Mouse (Mus musculus): Measurements from ENCODE around the gene Krtap5-2. TPM values are rescaled to one million over a fixed set of nuclear protein-coding genes. Genes with fewer than 3 reads are reported as not detected.

Gene Krtap5-2
- polyA plus RNA-seq (2021; fragmentation: Nextera tagmentation): not detected in 2 replicates
- long read RNA-seq, experiment 1: 0 reads
- long read RNA-seq, experiment 2: 0 reads

DNA sequence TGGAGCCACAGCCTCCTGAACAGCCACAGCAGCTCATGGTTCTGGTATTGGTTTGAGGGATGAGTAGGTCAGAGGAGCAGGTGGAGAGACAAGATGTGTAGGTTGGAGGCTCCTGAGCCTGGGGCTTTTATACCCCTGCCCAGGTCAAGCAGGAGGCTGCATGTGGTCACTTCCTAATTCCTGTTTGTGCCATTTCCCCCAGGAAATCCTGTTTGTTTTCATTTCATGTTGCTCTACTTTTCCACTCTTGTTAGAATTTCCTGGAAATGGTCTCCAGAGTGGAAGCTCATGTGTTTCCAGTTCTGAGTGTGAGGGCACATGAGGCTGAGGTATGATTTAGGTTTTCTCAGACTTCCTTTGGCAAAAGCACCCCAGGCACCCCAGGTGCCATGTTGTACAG, at the start of gene Krtap5-2:
Krtap5-2 (minus strand) TSS at position 101 of the 400 bp plus-strand sequence.

DNA sequence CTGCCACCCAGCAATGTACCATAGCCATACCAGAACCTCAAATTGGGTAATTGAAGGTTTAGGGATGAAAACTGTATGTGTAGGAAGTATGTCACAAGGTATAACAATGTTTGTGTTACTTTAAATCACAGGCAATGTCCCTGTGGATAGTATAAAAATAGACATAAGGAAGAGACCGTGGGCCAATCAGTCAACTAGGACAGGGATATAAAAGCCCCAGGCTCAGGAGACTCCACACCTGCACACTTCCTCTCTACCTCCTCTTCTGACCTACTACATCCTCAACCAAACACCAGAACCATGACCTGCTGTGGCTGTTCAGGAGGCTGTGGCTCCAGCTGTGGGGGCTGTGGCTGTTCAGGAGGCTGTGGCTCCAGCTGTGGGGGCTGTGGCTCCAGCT, 35.8 kb upstream of the Krtap5-2 start, which contains the start of gene Gm7579:
Gm7579 (plus strand) TSS at position 301 of the 400 bp plus-strand sequence.

DNA sequence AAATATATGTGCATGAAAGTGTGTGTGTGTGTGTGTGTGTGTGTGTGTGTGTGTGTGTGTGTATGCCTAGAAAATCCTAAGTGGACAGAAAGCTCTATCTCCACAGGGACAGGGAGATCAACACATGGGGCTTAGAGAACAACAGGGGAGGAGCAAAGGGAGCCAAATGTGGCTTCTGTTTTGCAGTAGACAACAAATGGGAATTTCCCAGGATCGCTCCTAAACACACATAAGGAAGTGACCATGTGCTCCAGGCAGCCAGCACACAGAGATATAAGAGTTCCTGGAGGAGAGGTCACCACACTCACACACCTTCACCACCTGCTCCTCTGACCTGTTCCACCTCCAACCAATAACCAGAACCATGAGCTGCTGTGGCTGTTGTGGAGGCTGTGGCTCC, 25.3 kb upstream of the Krtap5-2 start, which contains the start of gene Krtap5-3:
Krtap5-3 (plus strand) TSS at position 301 of the 400 bp plus-strand sequence.

DNA sequence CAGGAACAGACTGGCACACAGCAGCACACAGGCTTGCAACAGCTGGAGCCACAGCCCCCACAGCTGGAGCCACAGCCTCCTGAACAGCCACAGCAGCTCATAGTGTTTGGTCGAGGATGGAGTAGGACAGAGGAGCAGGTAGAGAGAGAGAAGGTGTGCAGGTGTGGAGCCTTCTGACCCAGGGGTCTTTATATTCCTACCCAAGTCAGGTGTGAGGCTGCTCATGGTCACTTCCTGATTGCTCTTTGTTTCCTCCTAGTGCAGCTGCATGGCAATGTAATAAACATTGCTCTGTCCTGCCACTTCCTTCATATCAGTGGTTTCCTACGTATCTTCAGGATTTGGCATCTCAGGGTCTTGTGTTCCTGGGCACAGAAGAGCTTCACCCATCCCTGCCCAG, 14.5 kb upstream of the Krtap5-2 start, which contains the start of gene Gm10153:
Gm10153 (minus strand) TSS at position 101 of the 400 bp plus-strand sequence.

DNA sequence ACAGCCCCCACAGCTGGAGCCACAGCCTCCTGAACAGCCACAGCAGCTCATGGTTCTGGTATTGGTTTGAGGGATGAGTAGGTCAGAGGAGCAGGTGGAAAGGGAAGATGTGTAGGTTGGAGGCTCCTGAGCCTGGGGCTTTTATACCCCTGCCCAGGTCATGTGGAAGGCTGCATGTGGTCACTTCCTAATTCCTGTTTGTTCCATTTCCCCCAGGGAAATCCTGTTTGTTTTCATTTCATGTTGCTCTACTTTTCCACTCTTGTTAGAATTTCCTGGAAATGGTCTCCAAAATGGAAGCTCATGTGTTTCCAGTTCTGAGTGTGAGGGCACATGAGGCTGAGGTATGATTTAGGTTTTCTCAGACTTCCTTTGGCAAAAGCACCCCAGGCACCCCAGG, 10.2 kb downstream of the Krtap5-2 start, which contains the start of gene Gm4553:
Gm4553 (minus strand) TSS at position 101 of the 400 bp plus-strand sequence.

DNA sequence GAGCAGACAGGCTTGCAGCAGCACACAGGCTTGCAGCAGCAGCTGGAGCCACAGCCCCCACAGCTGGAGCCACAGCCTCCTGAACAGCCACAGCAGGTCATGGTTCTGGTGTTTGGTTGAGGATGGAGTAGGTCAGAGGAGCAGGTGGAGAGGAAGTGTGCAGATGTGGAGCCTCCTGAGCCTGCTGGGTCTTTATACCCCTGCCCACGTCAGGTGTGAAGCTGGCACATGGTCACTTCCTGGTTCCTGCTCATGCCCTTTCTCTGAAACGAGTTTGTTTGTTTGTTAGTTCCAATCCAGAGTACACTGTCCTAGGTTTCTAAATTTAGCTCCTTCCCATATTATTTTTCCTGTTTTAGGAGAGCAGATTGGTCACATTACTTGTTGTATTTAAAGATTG, 18.8 kb downstream of the Krtap5-2 start, which contains the start of gene Gm29735:
Gm29735 (minus strand) TSS at position 101 of the 400 bp plus-strand sequence.

DNA sequence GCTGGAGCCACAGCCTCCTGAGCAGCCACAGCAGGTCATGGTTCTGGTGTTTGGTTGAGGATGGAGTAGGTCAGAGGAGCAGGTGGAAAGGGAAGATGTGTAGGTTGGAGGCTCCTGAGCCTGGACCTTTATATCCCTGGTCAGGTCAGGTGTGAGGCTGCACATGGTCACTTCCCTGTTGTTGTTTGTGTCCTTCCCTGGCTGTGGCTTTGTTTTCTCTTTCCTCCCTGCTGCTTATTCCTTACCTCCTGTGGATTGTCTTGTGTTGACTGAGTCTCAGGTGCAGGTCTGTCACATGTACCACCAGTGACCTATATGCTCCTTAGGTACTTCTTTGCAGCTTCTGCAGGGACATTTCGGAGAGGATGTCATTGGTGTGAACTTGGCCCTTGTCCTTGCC, 31.3 kb downstream of the Krtap5-2 start, which contains the start of gene Gm45337:
Gm45337 (minus strand) TSS at position 101 of the 400 bp plus-strand sequence.

DNA sequence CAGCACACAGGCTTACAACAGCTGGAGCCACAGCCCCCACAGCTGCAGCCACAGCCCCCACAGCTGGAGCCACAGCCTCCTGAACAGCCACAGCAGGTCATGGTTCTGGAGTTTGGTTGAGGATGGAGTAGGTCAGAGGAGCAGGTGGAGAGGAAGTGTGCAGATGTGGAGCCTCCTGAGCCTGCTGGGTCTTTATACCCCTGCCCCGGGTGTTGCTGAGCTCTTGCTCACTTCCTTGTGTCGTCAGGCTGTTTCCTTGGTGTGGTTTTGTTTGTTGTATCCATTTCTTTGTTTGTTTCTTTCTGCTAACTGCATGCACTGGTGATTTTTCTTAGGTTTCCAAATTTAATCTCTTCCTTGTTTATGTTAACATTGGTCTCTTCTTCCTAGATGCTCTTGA, 39.9 kb downstream of the Krtap5-2 start, which contains the start of gene Gm39115:
Gm39115 (minus strand) TSS at position 101 of the 400 bp plus-strand sequence.

Other genes starting within 250 kb of the Krtap5-2 start
- gene Brsk2, start 226.3 kb downstream of the Krtap5-2 start, polyA plus RNA-seq (2021; fragmentation: Nextera tagmentation): 13.8 and 18.3 TPM in 2 replicates
- gene Mob2, start 114.9 kb downstream of the Krtap5-2 start, polyA plus RNA-seq (2021; fragmentation: Nextera tagmentation): 42.0 and 42.7 TPM in 2 replicates
- 22.7 and 63.1 TPM in 2 replicates for gene Dusp8, start 80.2 kb downstream of the Krtap5-2 start, polyA plus RNA-seq (2021; fragmentation: Nextera tagmentation)
- not detected in 2 replicates for gene Gm45618, start 55.3 kb downstream of the Krtap5-2 start, polyA plus RNA-seq (2021; fragmentation: Nextera tagmentation)
- gene Gm39115, start 40.0 kb downstream of the Krtap5-2 start, polyA plus RNA-seq (2021; fragmentation: Nextera tagmentation): not detected in 2 replicates
- not detected in 2 replicates for gene Gm45337, start 31.4 kb downstream of the Krtap5-2 start, polyA plus RNA-seq (2021; fragmentation: Nextera tagmentation)
- not detected in 2 replicates for gene Gm29735, start 18.9 kb downstream of the Krtap5-2 start, polyA plus RNA-seq (2021; fragmentation: Nextera tagmentation)
- gene Gm4553, start 10.3 kb downstream of the Krtap5-2 start, polyA plus RNA-seq (2021; fragmentation: Nextera tagmentation): not detected in 2 replicates
- not detected in 2 replicates for gene Gm10153, start 14.4 kb upstream of the Krtap5-2 start, polyA plus RNA-seq (2021; fragmentation: Nextera tagmentation)
- gene Krtap5-3, start 25.4 kb upstream of the Krtap5-2 start, polyA plus RNA-seq (2021; fragmentation: Nextera tagmentation): not detected in 2 replicates
- not detected in 2 replicates for gene Gm7579, start 35.9 kb upstream of the Krtap5-2 start, polyA plus RNA-seq (2021; fragmentation: Nextera tagmentation)
- gene Krtap5-5, start 54.0 kb upstream of the Krtap5-2 start, polyA plus RNA-seq (2021; fragmentation: Nextera tagmentation): not detected in 2 replicates
- not detected in 2 replicates for gene Gm40460, start 65.1 kb upstream of the Krtap5-2 start, polyA plus RNA-seq (2021; fragmentation: Nextera tagmentation)
- gene Gm2431, start 82.3 kb upstream of the Krtap5-2 start, polyA plus RNA-seq (2021; fragmentation: Nextera tagmentation): not detected in 2 replicates
- not detected in 2 replicates for gene Gm4559, start 98.4 kb upstream of the Krtap5-2 start, polyA plus RNA-seq (2021; fragmentation: Nextera tagmentation)
- not detected in 2 replicates for gene Krtap5-1, start 121.1 kb upstream of the Krtap5-2 start, polyA plus RNA-seq (2021; fragmentation: Nextera tagmentation)
- gene Krtap5-4, start 127.5 kb upstream of the Krtap5-2 start, polyA plus RNA-seq (2021; fragmentation: Nextera tagmentation): not detected in 2 replicates
- 36.8 and 37.1 TPM in 2 replicates for gene Ifitm10, start 197.7 kb upstream of the Krtap5-2 start, polyA plus RNA-seq (2021; fragmentation: Nextera tagmentation)
- 0.75 and 1.3 TPM in 2 replicates for gene Gm49369, start 206.7 kb upstream of the Krtap5-2 start, polyA plus RNA-seq (2021; fragmentation: Nextera tagmentation)
- 498 and 676 TPM in 2 replicates for gene Ctsd, start 212.0 kb upstream of the Krtap5-2 start, polyA plus RNA-seq (2021; fragmentation: Nextera tagmentation)